Mouse (Mus musculus) thymus, postnatal 14 days (tissue): ENCODE results near the gene Lasp1.

Experiments
- DNase-seq: peaks from one replicate; pipeline ENCODE4 v3.0.0; 2021

The Lasp1 gene

GRCm38 (mm10) chr11:97883542-97883917, 84.7 kb downstream of the Lasp1 start:
- peak; percentile 90 for DNase-seq

- DNase-seq: peak; percentile 97
These were observed 85.3 kb downstream of the Lasp1 start, which contains the start of gene Fbxo47 for GRCm38 (mm10) chr11:97883918-97884600. Gene Fbxo47 (minus strand): TSS chr11:97884154.

GRCm38 (mm10) chr11:97884601-97885185, 85.9 kb downstream of the Lasp1 start:
- DNase-seq: peak; percentile 6

- no peak for DNase-seq
These were observed 86.6 kb downstream of the Lasp1 start for GRCm38 (mm10) chr11:97885296-97885915.
